Mouse (Mus musculus) MEL (cell line): ENCODE data around the gene Mab21l3.

Source experiments
- GATA1 ChIP-seq: IDR thresholded peaks from 2 replicates; pipeline ENCODE4 v1.6.1; 2011; ENCODE audit warnings: low read depth, low read length, improper control_type of control experiment
- POLR2A ChIP-seq, 2 experiments: IDR thresholded peaks; 2 replicates each; pipeline ENCODE4 v1.6.1; 2011 to 2012; ENCODE audit warnings: low read length in 2 of 2, mild to moderate bottlenecking in 2 of 2, control low read depth in 1 of 2, improper control_type of control experiment in 1 of 2, low read depth in 1 of 2, moderate library complexity in 1 of 2; ENCODE audit not compliant: control insufficient read depth in 1 of 2, insufficient read depth in 1 of 2, poor library complexity in 1 of 2
- TBP ChIP-seq: IDR thresholded peaks from 2 replicates; pipeline ENCODE4 v1.8.0; 2011; ENCODE audit warnings: low read depth, low read length, improper control_type of control experiment

DNA sequence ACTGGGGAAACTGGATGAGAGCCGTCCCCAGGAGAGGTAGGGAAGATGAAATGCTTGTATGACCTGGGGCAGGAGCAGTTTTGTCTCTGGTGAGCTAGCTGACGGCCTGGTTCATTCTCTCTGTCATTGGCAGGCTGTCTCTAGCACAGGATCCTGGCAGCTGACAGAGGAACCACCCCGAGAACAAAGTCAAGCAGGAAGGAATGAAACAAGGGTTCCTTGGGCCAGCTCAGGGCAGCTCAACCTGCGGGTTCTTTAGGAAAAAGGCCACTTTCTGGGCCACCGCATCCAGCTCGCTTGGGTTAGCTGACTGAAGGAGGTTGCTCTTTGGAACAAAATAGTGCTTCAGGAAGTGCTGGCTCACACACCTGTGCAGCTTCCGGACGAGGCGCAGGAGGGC is 34.0 kb downstream of the Mab21l3 start:
- TF ChIP-seq GATA1 (no peak), POLR2A (IDR thresholded peaks at IDR 0.05; ENCODE audit: control insufficient read depth in 1 of 2, insufficient read depth in 1 of 2, low read depth in 1 of 2, low read length in 2 of 2, poor library complexity in 1 of 2) (no peak), TBP (no peak)
